Mouse (Mus musculus) intestine, embryonic 16.5 days (tissue): Measurements from ENCODE around the gene Tpgs1. TPM values are rescaled to one million over a fixed set of nuclear protein-coding genes. Genes with fewer than 3 reads are reported as not detected.
A peak's percentile ranks its signal among the peaks of the same experiment; 100 is the strongest.

Experiments used
- ATAC-seq: fragments of 200-750 bp; cut with Nextera tagmentation; 2 replicates; pipeline ENCODE4 v1.8.0; 2017; ENCODE audit warnings: moderate TSS enrichment, moderate library complexity
- H3K27ac ChIP-seq: fragments of 300-500 bp; sonication (generic); 2 replicates; pipeline ENCODE4 v1.5.1; 2014; ENCODE audit warnings: mild to moderate bottlenecking, low read length
- H3K27me3 ChIP-seq: fragments of 300-500 bp; sonication (generic); replicated peaks from 2 replicates; pipeline ENCODE4 v1.6.1; 2014; ENCODE audit warnings: low read length, control low read depth, mixed read lengths; ENCODE audit not compliant: control insufficient read depth, insufficient read depth
- H3K36me3 ChIP-seq: fragments of 300-500 bp; sonication (generic); 2 replicates; pipeline ENCODE4 v1.6.1; 2014; ENCODE audit warnings: low read length, control low read depth; ENCODE audit not compliant: control insufficient read depth, insufficient read depth
- H3K4me1 ChIP-seq: fragments of 300-500 bp; sonication (generic); 2 replicates; pipeline ENCODE4 v1.6.1; 2014; ENCODE audit warnings: low read length, control low read depth, mixed read lengths; ENCODE audit not compliant: control insufficient read depth, insufficient read depth
- H3K4me2 ChIP-seq: fragments of 300-500 bp; sonication (generic); 2 replicates; pipeline ENCODE4 v1.6.1; 2014; ENCODE audit warnings: low read depth, low read length, control low read depth
- H3K4me3 ChIP-seq: fragments of 300-500 bp; sonication (generic); 2 replicates; pipeline ENCODE4 v1.5.1; 2014; ENCODE audit warnings: mild to moderate bottlenecking, low read length
- H3K9ac ChIP-seq: fragments of 300-500 bp; sonication (generic); 2 replicates; pipeline ENCODE4 v1.6.1; 2014; ENCODE audit warnings: low read depth, low read length
- H3K9me3 ChIP-seq: fragments of 300-500 bp; sonication (generic); 2 replicates; pipeline ENCODE4 v1.6.1; 2016; ENCODE audit warnings: low read length, control low read depth; ENCODE audit not compliant: control insufficient read depth
- WGBS: fragments of 180-500 bp; shearing (Covaris S2); extraction: QIAGEN DNeasy Blood & Tissue Kit; methylation state at CpG from one replicate; pipeline ENCODE4 v1.1.7; 2014; 5-methylcytosine and 5-hydroxymethylcytosine counted together
- polyA plus RNA-seq: library from polyadenylated mRNA; unstranded; fragments of >200 nt; fragmentation: Nextera tagmentation; extraction: Ambion mirVana; gene quantifications from 2 replicates; pipeline ENCODE4 v1.2.1, GENCODE M21; 2015

Tpgs1 gene
- polyA plus RNA-seq, 1 experiment from 2014 or later = 64.4 TPM

DNA sequence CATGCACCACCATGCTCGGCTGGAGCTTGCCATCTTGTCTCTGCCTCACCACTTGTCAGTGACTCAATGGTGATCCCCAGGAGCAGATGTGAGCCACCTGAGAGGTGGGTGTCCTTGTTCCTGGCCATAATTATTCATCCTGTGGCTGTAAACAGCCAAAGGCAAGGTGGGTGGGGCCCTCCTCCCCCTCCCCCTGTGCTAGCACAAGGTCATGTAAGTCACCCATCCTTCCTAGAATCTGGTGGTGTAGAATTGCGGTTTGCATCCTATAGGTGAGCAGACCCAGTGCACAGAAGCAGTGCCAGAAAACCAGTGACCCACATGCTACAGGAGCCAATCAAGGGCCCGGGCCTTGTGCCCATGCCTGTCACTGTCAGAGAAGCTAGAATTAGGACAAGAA is 3.9 kb downstream of the Tpgs1 start:
- ATAC-seq = no peak
- Histone ChIP-seq H3K27me3 (no peaks in the 10 kb centered on the region), H3K9ac (no peak overlapping the region), H3K4me2 (no peak overlapping the region), H3K9me3 (no peaks in the 10 kb centered on the region), H3K36me3 (no peaks in the 10 kb centered on the region), H3K4me1 (peaks cover 12% of the 10 kb centered on the region), H3K27ac (no peak overlapping the region), H3K4me3 (no peak overlapping the region)
- 88% methylated on average over 3 of the region's 3 CpGs for WGBS

DNA sequence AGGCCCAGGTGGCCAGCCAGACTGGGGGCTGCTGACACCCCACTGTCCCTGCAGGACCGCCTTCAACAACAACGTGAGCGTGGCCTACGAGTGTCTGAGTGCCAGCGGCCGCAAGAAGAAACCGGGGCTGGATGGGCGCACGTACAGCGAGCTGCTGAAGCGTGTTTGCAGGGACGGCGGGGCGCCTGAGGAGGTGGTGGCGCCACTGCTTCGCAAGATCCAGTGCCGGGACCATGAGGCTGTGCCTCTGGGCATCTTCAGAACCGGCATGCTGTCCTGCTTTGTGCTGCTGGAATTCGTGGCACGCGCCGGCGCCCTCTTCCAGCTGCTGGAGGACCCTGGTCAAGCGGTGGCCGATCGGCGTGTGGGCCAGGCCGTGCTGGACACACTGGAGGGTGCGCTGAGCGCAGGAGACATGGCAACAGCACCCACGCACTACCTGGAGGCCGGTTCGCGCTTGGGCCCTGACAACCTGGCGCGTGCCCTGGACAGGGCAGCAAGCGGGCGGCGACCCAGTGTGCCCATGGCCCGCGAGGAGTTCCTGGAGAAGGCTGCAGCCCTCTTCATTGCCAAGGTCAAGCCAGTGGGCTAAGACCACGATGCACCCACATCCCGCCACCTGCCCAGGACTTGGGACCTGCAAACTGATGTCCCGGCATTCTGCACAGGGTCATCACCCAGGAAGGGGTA is 6.3 kb downstream of the Tpgs1 start:
- Histone ChIP-seq H3K4me3 (no peak overlapping the region), H3K36me3 (no peaks in the 10 kb centered on the region), H3K27me3 (no peaks in the 10 kb centered on the region), H3K27ac (no peak overlapping the region), H3K4me2 (no peak overlapping the region), H3K9ac (no peak overlapping the region), H3K9me3 (no peaks in the 10 kb centered on the region), H3K4me1 (peaks cover 8% of the 10 kb centered on the region)
- 59% methylated on average over 44 of the region's 44 CpGs for WGBS
- no peak for ATAC-seq

DNA sequence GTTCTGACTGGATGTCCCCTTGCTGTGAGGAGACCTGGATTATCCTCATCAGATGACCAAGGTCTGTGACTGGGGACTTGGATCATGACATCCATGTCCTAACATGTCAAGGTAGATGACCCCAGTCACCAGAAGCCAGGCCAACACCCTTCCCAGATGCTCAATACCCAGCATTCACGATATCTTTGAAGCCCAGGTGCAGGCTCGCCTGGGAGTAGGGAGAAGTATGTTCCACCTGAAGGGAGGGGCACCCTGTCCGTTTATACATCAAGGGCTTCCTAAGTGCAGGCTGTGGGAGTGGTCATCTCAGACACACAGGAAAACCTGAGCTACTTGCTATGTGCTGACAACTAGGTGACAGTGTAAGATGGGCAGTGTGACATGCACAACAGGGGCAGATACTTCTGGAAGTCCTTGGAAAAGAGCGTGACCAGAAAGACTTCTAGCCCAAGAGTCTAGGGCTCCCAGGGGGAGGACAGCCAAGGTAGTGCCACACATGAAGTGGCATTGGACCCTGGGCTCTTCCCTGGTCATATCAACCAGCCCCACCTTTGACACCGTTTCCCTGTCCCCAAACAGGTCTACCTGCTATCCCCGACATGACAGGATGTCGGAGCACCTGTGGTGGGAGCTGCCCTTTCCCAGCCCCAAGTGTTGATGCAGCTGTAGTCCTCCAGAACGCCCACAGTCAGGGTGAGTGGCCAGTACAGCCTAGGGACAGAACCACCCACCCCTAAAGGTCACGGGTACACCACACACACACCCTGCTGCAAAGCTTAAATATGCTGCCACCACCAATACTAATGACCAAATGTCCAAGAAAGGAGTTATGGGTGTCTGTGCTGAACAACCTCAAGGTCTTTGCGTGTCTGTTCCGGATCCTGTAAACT is 11.7 kb downstream of the Tpgs1 start:
- H3K9ac ChIP-seq = peak overlapping the region; percentile 64
- no peaks in the 10 kb centered on the region for H3K27me3 ChIP-seq
- peak overlapping the region; percentile 75 for H3K27ac ChIP-seq
- peaks cover 24% of the 10 kb centered on the region for H3K4me1 ChIP-seq
- peak overlapping the region; percentile 67 for H3K4me2 ChIP-seq
- H3K36me3 ChIP-seq = peaks cover 12% of the 10 kb centered on the region; the same call in 1 of the 2 replicates
- peak; percentile 36 for ATAC-seq
- peak overlapping the region; percentile 88 for H3K4me3 ChIP-seq
- 27% methylated on average over 11 of the region's 11 CpGs for WGBS
- H3K9me3 ChIP-seq = no peaks in the 10 kb centered on the region

DNA sequence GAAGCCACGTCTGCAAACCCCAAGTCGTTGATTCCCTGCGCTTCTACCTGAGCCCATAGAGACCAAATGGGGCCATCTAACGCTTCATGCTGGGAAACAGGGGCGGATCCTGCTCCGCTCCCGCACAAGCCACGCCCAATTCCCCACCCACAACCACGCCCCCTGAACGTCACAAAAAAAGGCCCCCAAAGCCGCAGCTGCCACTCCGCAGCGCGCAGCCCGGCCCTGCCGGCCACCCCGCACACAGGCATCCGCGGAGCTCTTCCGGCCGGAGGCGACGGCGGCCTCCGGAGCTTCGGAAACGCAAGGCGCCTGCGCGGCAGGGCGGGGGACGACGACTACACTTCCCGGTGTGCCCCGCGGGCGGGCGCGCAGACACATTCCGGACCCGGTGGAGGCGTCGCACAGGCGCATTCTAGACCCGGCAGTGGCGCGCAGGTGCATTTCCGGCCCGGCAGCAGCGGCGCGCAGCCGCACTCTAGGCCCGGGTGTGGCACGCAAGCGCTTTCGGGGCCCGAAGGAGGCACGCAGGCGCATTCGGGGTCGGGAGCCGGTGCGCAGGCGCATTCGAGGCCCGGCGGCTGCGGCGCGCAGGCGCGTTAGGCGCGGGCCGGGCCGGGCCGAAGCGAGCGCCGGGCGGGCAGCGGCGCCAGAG is 12.5 kb downstream of the Tpgs1 start, which contains the start of gene Cdc34:
Cdc34 (plus strand) TSS at position 605 of the 655 bp plus-strand sequence.
- no peaks in the 10 kb centered on the region for H3K9me3 ChIP-seq
- H3K9ac ChIP-seq = peak within 1 kb of the TSS; percentile 87
- peaks cover 24% of the 10 kb centered on the region for H3K4me1 ChIP-seq
- H3K4me2 ChIP-seq = peak within 1 kb of the TSS; percentile 70
- H3K27me3 ChIP-seq = no peaks in the 10 kb centered on the region
- peak within 1 kb of the TSS; percentile 88 for H3K4me3 ChIP-seq
- peaks cover 16% of the 10 kb centered on the region for H3K36me3 ChIP-seq
- peak within 1 kb of the TSS; percentile 86 for H3K27ac ChIP-seq
- ATAC-seq = peak; percentile 95
- WGBS = under 1% methylated on average over 75 of the region's 84 CpGs

DNA sequence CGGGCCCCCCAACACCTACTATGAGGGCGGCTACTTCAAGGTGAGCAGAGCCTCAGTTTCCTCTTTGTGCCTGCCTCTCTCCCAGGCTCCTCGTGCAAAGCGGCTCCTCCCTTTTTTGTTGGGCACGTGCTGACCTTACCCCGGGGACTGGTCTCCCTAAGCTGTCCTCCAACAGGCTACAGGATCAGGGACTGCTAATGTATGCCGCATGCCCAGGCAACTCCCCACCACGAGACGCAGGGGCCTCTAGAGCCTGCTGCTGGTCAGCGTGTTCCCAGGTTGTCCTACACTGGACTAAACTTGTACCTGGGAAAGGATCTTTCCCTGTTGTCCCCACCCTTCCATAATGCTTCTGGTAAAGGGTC is 13.4 kb downstream of the Tpgs1 start:
- Histone ChIP-seq H3K36me3 (peaks cover 23% of the 10 kb centered on the region), H3K27ac (peak overlapping the region; percentile 86), H3K9ac (peak overlapping the region; percentile 87), H3K4me1 (peaks cover 24% of the 10 kb centered on the region), H3K4me3 (peak overlapping the region; percentile 88), H3K4me2 (peak overlapping the region; percentile 70), H3K9me3 (no peaks in the 10 kb centered on the region), H3K27me3 (no peaks in the 10 kb centered on the region)
- WGBS = 2% methylated on average over 10 of the region's 10 CpGs
- peak; percentile 2; the same call in 1 of the 2 replicates for ATAC-seq

DNA sequence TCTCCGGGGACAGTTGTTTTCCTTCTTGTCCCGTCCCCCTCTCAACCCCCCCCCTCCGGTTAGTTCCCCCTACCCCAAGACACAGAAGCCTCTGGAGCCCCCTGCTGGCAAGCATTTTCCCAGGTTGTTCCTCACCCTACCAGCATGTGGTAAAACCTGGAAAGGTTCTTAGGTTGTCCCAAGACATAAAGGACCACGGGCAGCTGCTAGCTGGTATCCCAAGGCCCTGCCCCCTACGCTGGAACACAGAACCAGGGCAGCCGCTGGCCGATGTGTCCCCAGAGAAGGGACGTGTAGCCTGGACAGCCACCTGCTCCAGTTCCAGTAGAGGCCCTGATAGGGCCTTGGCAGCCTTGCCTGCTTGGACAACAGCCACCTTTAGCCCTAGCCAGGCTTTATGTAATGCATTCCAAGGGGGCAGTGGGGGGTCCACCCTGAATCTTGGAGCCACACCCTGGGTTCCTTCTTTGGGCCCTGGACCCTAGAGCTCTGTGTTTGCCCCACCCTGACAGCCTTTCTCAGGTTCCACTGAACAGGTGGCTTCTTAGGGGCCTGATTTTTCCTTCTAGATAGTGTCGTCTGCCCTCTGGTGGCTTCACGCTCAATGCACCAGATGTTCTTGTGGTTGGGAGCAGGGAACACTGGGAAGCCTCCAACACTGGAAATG is 13.9 kb downstream of the Tpgs1 start:
- 0 out of 2 replicates have a peak, but pooled peaks have one; percentile 1 for ATAC-seq
- peak overlapping the region; percentile 70 for H3K4me2 ChIP-seq
- no peaks in the 10 kb centered on the region for H3K9me3 ChIP-seq
- peak overlapping the region; percentile 88 for H3K4me3 ChIP-seq
- H3K27me3 ChIP-seq = no peaks in the 10 kb centered on the region
- WGBS = 2% methylated on average over 10 of the region's 10 CpGs
- H3K4me1 ChIP-seq = peaks cover 24% of the 10 kb centered on the region
- H3K9ac ChIP-seq = peak overlapping the region; percentile 87
- peaks cover 25% of the 10 kb centered on the region for H3K36me3 ChIP-seq
- H3K27ac ChIP-seq = peak overlapping the region; percentile 86

DNA sequence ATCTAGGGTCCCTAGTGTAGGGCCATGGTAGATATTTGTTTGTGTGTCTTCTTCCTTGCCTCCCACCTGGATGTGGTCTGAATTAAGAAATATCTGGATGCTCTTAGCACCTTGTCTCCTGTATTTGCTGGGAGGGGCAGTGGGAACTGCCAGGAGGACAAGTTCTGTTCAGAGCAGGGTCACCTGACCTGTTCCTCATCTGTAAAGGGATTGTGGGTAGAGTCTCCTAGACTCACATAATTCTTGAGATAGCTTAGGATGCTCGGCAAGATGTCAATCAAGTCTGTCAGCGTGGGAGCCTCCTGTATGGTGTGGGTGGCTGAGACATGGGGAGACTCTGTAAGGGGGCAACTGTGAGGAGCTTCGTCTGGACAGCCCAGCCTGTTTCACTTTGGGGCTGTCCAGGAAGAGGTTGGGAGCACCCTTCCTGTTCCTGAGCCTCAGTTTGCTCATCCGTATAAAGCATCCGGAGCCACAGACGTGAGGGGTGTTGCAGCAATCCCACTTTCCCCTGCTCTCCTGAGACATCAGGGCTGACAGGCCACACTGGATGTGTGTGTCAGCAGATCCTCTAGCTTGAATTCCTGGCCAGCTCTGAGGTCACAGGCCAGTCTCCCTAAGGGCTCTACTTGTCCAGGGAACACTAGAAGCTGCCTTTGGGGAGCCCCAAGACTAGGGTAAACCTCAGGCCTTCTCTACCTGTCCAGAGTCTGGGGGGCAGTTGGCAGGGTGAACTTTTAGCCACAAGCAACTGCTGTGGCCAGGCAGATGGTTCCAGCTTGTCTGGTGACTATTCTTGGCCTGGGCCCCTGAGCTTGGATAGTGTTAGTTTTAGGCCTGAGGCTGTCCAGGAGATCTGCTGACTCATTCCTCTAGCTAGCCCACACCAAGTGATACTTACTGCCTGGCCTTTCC is 14.8 kb downstream of the Tpgs1 start:
- Histone ChIP-seq H3K9me3 (no peaks in the 10 kb centered on the region), H3K27me3 (no peaks in the 10 kb centered on the region), H3K4me3 (peak overlapping the region; percentile 88), H3K4me2 (peak overlapping the region; percentile 70), H3K9ac (peak overlapping the region; percentile 87), H3K36me3 (peaks cover 34% of the 10 kb centered on the region), H3K4me1 (peaks cover 24% of the 10 kb centered on the region), H3K27ac (0 out of 2 replicates have a peak overlapping the region, but pooled peaks have one; percentile 51)
- 79% methylated on average over 6 of the region's 6 CpGs for WGBS
- ATAC-seq = no peak
